Mouse (Mus musculus) megakaryocyte, embryonic 14.5 days (primary cell): ENCODE data around the gene Usp21.

ENCODE experiments used
- FLI1 ChIP-seq: IDR thresholded peaks from 2 replicates; pipeline ENCODE4 v1.6.1; 2012; ENCODE audit warnings: low read length, inconsistent platforms, mixed read lengths
- GATA1 ChIP-seq: IDR thresholded peaks from 3 replicates; pipeline ENCODE4 v1.6.1; 2012; ENCODE audit warnings: mixed read lengths, low read length, inconsistent platforms, borderline replicate concordance

- TF ChIP-seq GATA1 (no peak), FLI1 (no peak)
Observed at GRCm38 (mm10) chr1:171320151-171320550, 32.4 kb upstream of the Usp21 start.
